Mouse (Mus musculus) intestine, embryonic 15.5 days (tissue): ENCODE data around the gene Kcnmb3. TPM values are rescaled to one million over a fixed set of nuclear protein-coding genes. Genes with fewer than 3 reads are reported as not detected.
"Not testable (repeated sequence)": the region's sequence is repeated elsewhere in the genome, so short reads cannot be mapped to it uniquely, and the experiment has no call there.

ENCODE experiments used
- ATAC-seq: fragments of 200-750 bp; cut with Nextera tagmentation; 2 replicates; pipeline ENCODE4 v1.8.0; 2017; ENCODE audit warnings: moderate TSS enrichment, moderate library complexity
- H3K27ac ChIP-seq: fragments of 300-500 bp; sonication (generic); 2 replicates; pipeline ENCODE4 v1.5.1; 2015; ENCODE audit warnings: mild to moderate bottlenecking, inconsistent platforms
- H3K27me3 ChIP-seq: fragments of 300-500 bp; sonication (generic); replicated peaks from 2 replicates; pipeline ENCODE4 v1.6.1; 2015; ENCODE audit warnings: inconsistent platforms
- H3K36me3 ChIP-seq: fragments of 300-500 bp; sonication (generic); 2 replicates; pipeline ENCODE4 v1.6.1; 2015; ENCODE audit warnings: inconsistent platforms
- H3K4me1 ChIP-seq: fragments of 300-500 bp; sonication (generic); replicated peaks from 2 replicates; pipeline ENCODE4 v1.6.1; 2015; ENCODE audit warnings: inconsistent platforms
- H3K4me2 ChIP-seq: fragments of 300-500 bp; sonication (generic); replicated peaks from 2 replicates; pipeline ENCODE4 v1.6.1; 2015; ENCODE audit warnings: mild to moderate bottlenecking, inconsistent platforms
- H3K4me3 ChIP-seq: fragments of 300-500 bp; sonication (generic); replicated peaks from 2 replicates; pipeline ENCODE4 v1.5.1; 2015; ENCODE audit warnings: inconsistent platforms
- H3K9ac ChIP-seq: fragments of 300-500 bp; sonication (generic); 2 replicates; pipeline ENCODE4 v1.6.1; 2015; ENCODE audit warnings: inconsistent platforms
- H3K9me3 ChIP-seq: fragments of 300-500 bp; sonication (generic); 2 replicates; pipeline ENCODE4 v1.6.1; 2016; ENCODE audit warnings: inconsistent platforms
- WGBS: fragments of 180-500 bp; shearing (Covaris S2); methylation state at CpG from one replicate; pipeline ENCODE4 v1.1.7; 2015; 5-methylcytosine and 5-hydroxymethylcytosine counted together
- polyA plus RNA-seq: library from polyadenylated mRNA; unstranded; fragments of >200 nt; fragmentation: Nextera tagmentation; extraction: Ambion mirVana; gene quantifications from 2 replicates; pipeline ENCODE4 v1.2.1, GENCODE M21; 2015

Gene Kcnmb3
- polyA plus RNA-seq, 1 experiment from 2014 or later, result not detected

DNA sequence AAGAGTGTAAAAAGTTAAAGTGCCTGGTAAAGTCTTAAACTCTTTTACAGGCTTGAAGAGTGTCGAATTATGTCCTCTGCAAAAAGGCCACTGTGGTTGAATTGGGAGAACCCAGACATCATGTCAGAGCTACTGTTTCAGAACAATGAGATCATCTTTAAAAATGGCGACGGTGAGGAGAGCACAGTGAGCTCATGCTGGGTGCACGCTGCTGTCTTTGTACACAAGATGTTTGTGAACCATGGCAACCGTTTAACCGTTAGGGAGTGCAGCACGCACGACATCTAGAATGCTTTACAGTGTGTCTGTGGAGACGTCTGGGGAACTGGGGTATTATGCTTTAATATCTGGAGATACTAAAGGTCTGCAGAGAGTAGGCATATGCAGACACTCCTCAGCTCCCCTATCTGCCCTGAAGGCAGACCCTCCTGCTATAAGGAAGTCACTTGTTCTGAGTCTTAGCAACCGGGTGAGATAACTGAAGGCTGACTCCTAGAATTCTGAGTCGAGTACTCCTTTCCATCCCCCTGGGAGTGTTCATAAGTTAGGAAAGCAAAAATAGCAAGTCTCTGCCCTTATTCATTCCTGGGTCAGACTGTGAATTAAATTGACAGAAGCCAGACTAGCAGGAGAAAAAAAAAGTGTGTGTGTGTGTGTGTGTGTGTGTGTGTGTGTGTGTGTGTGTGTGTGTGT lies 37.6 kb downstream of the Kcnmb3 start:
- 73% methylated on average over 11 of the region's 11 CpGs for WGBS

DNA sequence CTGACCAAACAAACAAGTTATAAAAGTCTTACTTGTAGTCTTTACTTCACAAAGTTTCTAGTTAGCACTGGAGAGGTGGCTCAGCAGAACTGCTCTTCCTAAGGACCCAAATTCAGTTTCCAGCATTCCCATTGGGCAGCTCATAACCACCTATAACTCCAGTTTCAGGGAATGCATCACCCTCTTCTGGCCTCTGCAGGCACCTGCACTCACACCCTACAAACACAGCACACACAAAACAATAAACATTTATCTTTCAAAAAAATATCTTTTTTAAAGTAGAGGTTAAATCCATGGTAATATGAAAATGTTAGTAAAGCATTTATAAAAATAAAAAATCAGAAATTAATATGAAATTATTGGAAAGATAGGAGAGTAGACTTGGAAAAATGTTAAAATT lies 50.3 kb downstream of the Kcnmb3 start:
- Histone ChIP-seq H3K27me3 (no peaks in the 10 kb centered on the region), H3K4me1 (no peaks in the 10 kb centered on the region), H3K9ac (no peak overlapping the region), H3K27ac (no peak overlapping the region), H3K9me3 (no peaks in the 10 kb centered on the region), H3K36me3 (peaks cover 19% of the 10 kb centered on the region; the same call in 1 of the 2 replicates), H3K4me2 (no peak overlapping the region), H3K4me3 (no peak overlapping the region)
- ATAC-seq, result no peak

More for the DNA sequence above, 37.6 kb downstream of the Kcnmb3 start:
- no peak overlapping the region for H3K27ac ChIP-seq
- ATAC-seq, result no peak
- no peaks in the 10 kb centered on the region for H3K9me3 ChIP-seq
- H3K4me3 ChIP-seq, result no peak overlapping the region
- no peak overlapping the region for H3K4me2 ChIP-seq
- no peaks in the 10 kb centered on the region for H3K27me3 ChIP-seq
- peaks cover 9% of the 10 kb centered on the region; the same call in 1 of the 2 replicates for H3K36me3 ChIP-seq
- H3K9ac ChIP-seq, result no peak overlapping the region
- no peaks in the 10 kb centered on the region for H3K4me1 ChIP-seq

DNA sequence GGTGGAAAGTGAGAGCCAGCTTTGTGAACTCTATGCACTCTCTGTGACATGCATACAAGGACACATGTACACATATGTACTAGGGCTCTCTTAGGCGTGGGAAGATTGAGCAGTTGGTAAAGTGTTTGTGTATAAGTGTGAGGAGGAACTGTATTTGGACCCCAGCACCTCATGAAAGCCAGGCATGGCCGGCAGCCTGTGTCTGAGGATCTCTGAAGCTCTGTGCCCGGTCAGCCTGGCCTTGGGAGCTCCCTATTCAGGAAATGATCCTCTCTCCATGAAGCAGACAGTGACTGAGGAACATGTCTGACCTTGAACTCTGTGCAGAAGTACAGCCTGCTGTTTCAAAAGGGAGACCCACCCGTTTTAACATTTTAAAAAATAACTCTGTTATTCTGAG lies 53.3 kb downstream of the Kcnmb3 start:
- no peaks in the 10 kb centered on the region for H3K27me3 ChIP-seq
- H3K9ac ChIP-seq, result no peak overlapping the region
- no peaks in the 10 kb centered on the region for H3K9me3 ChIP-seq
- H3K4me1 ChIP-seq, result no peaks in the 10 kb centered on the region
- H3K4me3 ChIP-seq, result no peak overlapping the region
- no peak overlapping the region for H3K4me2 ChIP-seq
- peaks cover 14% of the 10 kb centered on the region; the same call in 1 of the 2 replicates for H3K36me3 ChIP-seq
- no peak overlapping the region for H3K27ac ChIP-seq
- ATAC-seq, result no peak
- WGBS, result 87% methylated on average over 4 of the region's 4 CpGs

DNA sequence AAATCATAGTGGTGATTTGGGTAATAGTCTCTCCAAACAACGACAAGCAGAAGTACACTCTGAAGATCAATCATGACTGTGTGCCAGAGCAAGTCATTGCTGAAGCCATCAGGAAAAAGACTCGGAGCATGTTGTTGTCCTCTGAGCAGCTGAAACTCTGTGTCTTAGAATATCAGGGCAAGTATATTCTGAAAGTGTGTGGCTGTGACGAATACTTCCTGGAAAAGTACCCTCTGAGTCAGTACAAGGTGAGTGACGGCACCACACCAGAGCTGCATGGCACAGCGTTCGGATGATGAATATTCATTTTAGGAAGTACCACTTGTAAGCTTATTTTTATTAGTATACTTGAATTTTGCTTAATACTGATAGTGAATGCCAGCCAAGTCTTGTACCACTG lies 54.2 kb downstream of the Kcnmb3 start:
- 95% methylated on average over 6 of the region's 6 CpGs for WGBS
- ATAC-seq, result no peak
- Histone ChIP-seq H3K27ac (no peak overlapping the region), H3K4me3 (no peak overlapping the region), H3K27me3 (no peaks in the 10 kb centered on the region), H3K4me2 (no peak overlapping the region), H3K36me3 (peaks cover 11% of the 10 kb centered on the region; the same call in 1 of the 2 replicates), H3K9me3 (no peaks in the 10 kb centered on the region), H3K4me1 (no peaks in the 10 kb centered on the region), H3K9ac (no peak overlapping the region)

DNA sequence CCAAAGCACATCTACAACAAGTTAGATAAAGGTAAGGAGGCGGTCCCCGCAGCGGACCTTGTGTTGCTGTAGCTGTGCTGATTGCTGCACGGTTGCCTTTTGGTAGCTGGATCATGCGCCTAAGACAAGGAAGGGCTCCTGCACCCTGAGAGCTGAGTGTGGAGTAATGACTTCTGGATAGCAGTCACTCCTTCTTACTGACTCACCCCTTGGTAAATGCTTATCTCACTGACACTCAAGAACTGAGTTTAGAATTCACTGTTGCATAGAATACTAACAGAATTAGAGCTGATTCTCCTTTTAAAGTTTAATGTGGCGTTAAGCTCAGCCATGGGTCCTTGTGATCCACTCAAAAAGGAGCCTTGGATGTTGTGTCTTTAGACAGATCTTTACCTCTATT lies 54.7 kb downstream of the Kcnmb3 start:
- no peaks in the 10 kb centered on the region for H3K27me3 ChIP-seq
- no peaks in the 10 kb centered on the region for H3K9me3 ChIP-seq
- H3K36me3 ChIP-seq, result peaks cover 7% of the 10 kb centered on the region; the same call in 1 of the 2 replicates
- H3K4me1 ChIP-seq, result no peaks in the 10 kb centered on the region
- no peak overlapping the region for H3K27ac ChIP-seq
- no peak overlapping the region for H3K4me3 ChIP-seq
- no peak overlapping the region for H3K4me2 ChIP-seq
- H3K9ac ChIP-seq, result no peak overlapping the region
- ATAC-seq, result no peak
- 96% methylated on average over 6 of the region's 6 CpGs for WGBS

DNA sequence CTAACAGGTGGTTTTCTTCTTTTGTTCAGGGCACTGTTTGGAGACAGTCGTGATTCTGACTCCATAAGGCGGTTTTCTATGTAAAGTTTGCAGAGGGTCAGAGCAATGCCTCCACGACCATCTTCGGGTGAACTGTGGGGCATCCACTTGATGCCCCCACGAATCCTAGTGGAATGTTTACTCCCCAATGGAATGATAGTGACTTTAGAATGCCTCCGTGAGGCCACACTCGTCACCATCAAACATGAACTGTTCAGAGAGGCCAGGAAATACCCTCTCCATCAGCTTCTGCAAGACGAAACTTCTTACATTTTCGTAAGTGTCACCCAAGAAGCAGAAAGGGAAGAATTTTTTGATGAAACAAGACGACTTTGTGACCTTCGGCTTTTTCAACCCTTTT lies 55.9 kb downstream of the Kcnmb3 start:
- WGBS, result 77% methylated on average over 11 of the region's 11 CpGs
- H3K27me3 ChIP-seq, result no peaks in the 10 kb centered on the region
- H3K9me3 ChIP-seq, result no peaks in the 10 kb centered on the region
- no peak overlapping the region for H3K4me2 ChIP-seq
- H3K36me3 ChIP-seq, result peaks cover 3% of the 10 kb centered on the region; the same call in 1 of the 2 replicates
- H3K27ac ChIP-seq, result no peak overlapping the region
- no peak overlapping the region for H3K9ac ChIP-seq
- H3K4me3 ChIP-seq, result no peak overlapping the region
- no peak for ATAC-seq
- H3K4me1 ChIP-seq, result no peaks in the 10 kb centered on the region

DNA sequence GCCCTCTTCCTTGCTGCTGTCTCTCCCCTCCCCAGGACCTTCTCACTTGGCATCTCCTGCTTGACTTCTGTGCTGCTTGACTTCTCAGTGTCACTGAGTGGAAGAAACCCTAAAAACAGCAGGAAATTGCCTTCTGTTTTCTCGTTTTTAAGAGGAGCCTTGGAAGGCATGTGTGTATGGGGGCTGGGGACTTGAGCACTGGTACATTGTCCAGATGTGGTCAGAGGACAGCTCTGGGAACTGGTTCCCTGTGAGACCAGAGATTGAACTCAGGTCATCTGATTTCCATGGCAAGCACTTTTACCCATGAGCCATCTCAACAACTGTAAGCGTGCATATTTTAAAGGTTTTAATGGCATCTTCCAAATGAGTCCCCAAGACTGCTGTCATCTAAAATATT lies 58.0 kb downstream of the Kcnmb3 start:
- no peaks in the 10 kb centered on the region for H3K27me3 ChIP-seq
- ATAC-seq, result no peak
- 65% methylated on average over 2 of the region's 2 CpGs for WGBS

DNA sequence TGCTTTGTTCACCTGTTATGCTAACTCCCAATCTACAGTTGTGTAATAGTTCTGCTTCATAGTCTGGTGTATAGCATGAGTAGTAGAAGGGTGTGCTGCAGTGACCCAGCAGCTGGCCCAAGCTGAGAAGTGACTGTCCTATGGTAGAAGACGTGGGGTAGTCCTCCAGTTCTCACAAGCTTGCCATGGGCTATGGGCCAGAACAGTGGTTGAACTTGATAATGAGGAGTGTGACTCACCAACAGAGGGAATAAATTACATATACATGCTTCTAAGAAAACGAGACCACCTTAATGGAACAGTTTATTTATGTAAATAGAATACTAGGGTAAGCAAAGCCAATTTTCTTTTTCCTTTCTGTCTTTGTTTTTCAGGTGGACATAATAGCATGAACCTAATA lies 61.6 kb downstream of the Kcnmb3 start:
- Histone ChIP-seq H3K27me3 (no peaks in the 10 kb centered on the region), H3K36me3 (no peaks in the 10 kb centered on the region), H3K4me3 (no peak overlapping the region), H3K9me3 (no peaks in the 10 kb centered on the region), H3K4me1 (peaks cover 8% of the 10 kb centered on the region), H3K27ac (no peak overlapping the region), H3K9ac (no peak overlapping the region), H3K4me2 (no peak overlapping the region)
- 78% methylated on average over 2 of the region's 2 CpGs for WGBS
- ATAC-seq, result no peak

More for the DNA sequence above, 58.0 kb downstream of the Kcnmb3 start:
- H3K9me3 ChIP-seq, result no peaks in the 10 kb centered on the region
- no peak overlapping the region for H3K4me3 ChIP-seq
- no peaks in the 10 kb centered on the region for H3K36me3 ChIP-seq
- peaks cover 6% of the 10 kb centered on the region; the same call in 1 of the 2 replicates for H3K4me1 ChIP-seq
- no peak overlapping the region for H3K9ac ChIP-seq
- H3K4me2 ChIP-seq, result no peak overlapping the region
- no peak overlapping the region for H3K27ac ChIP-seq

DNA sequence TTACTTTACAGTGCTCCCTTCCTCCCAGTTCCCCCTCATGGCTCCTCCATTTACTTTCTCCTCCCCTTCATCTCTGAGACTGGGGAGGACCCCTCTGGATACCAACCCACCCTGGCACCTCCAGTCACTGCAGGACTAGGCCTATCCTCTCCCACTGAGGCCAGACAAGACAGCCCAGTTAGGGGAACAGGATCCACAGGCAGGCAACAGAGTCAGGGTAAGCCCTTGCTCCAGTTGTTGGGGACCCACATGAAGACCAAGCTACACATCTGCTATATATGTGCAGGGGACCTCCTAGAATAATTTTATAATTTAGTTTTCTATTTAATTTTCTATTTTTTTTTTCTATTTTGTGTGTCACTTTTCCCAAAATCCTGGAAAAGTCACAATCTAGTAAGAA lies 62.7 kb downstream of the Kcnmb3 start:
- H3K4me2 ChIP-seq, H3K27ac ChIP-seq, H3K9ac ChIP-seq, H3K9me3 ChIP-seq, ATAC-seq, H3K27me3 ChIP-seq, H3K4me1 ChIP-seq, H3K36me3 ChIP-seq, H3K4me3 ChIP-seq: not testable (repeated sequence)

DNA sequence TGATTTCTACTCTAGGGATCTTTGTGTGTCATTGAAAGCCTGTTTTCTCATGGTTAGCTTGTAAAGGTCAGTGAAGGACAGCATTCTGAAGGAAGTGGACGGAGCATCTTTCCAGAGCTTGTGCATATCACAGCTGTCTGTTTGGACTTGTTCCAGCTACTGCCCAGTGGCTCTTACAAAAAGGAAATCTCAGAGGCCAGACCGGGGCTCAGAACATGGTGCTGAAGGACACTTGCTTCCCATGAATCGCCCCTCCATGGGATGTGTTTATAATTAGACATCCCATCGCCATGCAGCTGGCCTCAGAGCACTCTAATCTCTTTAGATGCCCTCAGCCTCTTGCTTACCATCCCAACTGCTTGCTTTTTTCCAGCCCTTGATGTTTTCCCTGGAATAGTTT lies 63.1 kb downstream of the Kcnmb3 start:
- 31% methylated on average over 4 of the region's 4 CpGs for WGBS
- peaks cover 8% of the 10 kb centered on the region for H3K4me1 ChIP-seq
- ATAC-seq, result peak; percentile 49; the same call in 1 of the 2 replicates
- no peak overlapping the region for H3K4me3 ChIP-seq
- H3K27ac ChIP-seq, result no peak overlapping the region
- H3K9me3 ChIP-seq, result no peaks in the 10 kb centered on the region
- H3K36me3 ChIP-seq, result no peaks in the 10 kb centered on the region
- H3K27me3 ChIP-seq, result no peaks in the 10 kb centered on the region
- H3K9ac ChIP-seq, result no peak overlapping the region
- no peak overlapping the region for H3K4me2 ChIP-seq

DNA sequence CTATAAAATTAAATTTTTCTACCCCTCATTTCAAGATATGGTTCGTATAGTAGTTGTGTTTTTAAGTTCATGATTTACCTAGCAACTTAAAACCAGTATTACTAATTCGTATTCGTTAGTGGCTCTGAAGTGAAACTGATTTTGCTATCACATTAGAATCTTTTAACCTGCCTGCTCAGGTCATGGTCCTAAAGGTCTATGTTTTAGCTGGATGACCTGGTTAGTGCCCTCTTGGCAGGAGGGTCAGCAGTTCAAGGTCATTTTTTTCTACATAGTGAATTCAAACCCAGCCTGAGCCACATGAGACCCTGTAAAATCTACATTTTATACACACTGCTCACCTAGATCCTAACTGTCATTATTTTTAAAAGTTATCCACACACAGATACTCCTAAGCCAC lies 63.7 kb downstream of the Kcnmb3 start:
- no peak overlapping the region for H3K9ac ChIP-seq
- no peak overlapping the region for H3K4me3 ChIP-seq
- no peaks in the 10 kb centered on the region for H3K9me3 ChIP-seq
- no peaks in the 10 kb centered on the region for H3K27me3 ChIP-seq
- H3K27ac ChIP-seq, result no peak overlapping the region
- no peak overlapping the region for H3K4me2 ChIP-seq
- no peaks in the 10 kb centered on the region for H3K36me3 ChIP-seq
- no peak for ATAC-seq
- 89% methylated on average over 3 of the region's 3 CpGs for WGBS
- peaks cover 8% of the 10 kb centered on the region for H3K4me1 ChIP-seq

DNA sequence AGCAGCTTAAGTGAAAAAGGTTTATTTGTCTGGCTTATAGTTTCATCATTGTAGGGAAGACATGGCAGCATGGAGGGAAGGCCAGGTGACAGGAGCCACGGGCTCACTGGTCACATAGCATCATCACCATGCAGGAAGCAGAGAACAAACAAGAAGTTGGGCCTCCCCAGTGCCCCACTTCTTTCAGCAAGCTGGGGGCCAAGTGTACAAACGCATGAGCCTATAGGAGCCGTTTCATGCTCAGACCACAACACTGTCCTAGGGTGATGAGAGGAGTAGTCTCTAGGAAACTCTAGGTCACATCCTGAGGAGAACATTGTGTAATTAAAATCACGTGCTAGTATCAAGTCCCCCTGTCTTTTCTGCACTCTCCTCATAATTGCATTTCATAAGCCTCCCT lies 64.3 kb downstream of the Kcnmb3 start:
- no peak overlapping the region for H3K9ac ChIP-seq
- H3K27ac ChIP-seq, result no peak overlapping the region
- 65% methylated on average over 4 of the region's 4 CpGs for WGBS
- no peak overlapping the region for H3K4me2 ChIP-seq
- no peaks in the 10 kb centered on the region for H3K27me3 ChIP-seq
- no peak overlapping the region for H3K4me3 ChIP-seq
- H3K9me3 ChIP-seq, result no peaks in the 10 kb centered on the region
- H3K36me3 ChIP-seq, result no peaks in the 10 kb centered on the region
- ATAC-seq, result no peak
- peaks cover 8% of the 10 kb centered on the region for H3K4me1 ChIP-seq
